Mouse (Mus musculus): ENCODE measurements around the gene Chrd. TPM values are rescaled to one million over a fixed set of nuclear protein-coding genes. Genes with fewer than 3 reads are reported as not detected.

Gene Chrd
- total RNA-seq, 2 experiments from 2014 or later: not detected

GRCm38 (mm10) chr16:20710370-20710769, 22.6 kb upstream of the Chrd start:
- ATAC-seq (replicated peaks; ENCODE audit: poor library complexity): no peak

- ATAC-seq (replicated peaks; ENCODE audit: poor library complexity): peak; percentile 59
Observed at GRCm38 (mm10) chr16:20710810-20711209, 22.1 kb upstream of the Chrd start.

GRCm38 (mm10) chr16:20712190-20712589, 20.7 kb upstream of the Chrd start:
- no peak for ATAC-seq (replicated peaks; ENCODE audit: poor library complexity)

- ATAC-seq (replicated peaks; ENCODE audit: poor library complexity): no peak
Observed at GRCm38 (mm10) chr16:20712889-20713288, 20.0 kb upstream of the Chrd start.

- ATAC-seq (replicated peaks; ENCODE audit: poor library complexity): no peak
Observed at GRCm38 (mm10) chr16:20714307-20715080, 18.4 kb upstream of the Chrd start.

- ATAC-seq (replicated peaks; ENCODE audit: poor library complexity): no peak
Observed at GRCm38 (mm10) chr16:20715161-20715560, 17.8 kb upstream of the Chrd start.

- no peak for ATAC-seq (replicated peaks; ENCODE audit: poor library complexity)
Observed at GRCm38 (mm10) chr16:20715566-20715965, 17.4 kb upstream of the Chrd start.

GRCm38 (mm10) chr16:20715976-20716840, 16.7 kb upstream of the Chrd start:
- peak; percentile 23 for ATAC-seq (replicated peaks; ENCODE audit: poor library complexity)

GRCm38 (mm10) chr16:20716841-20717180, 16.1 kb upstream of the Chrd start:
- ATAC-seq (replicated peaks; ENCODE audit: poor library complexity): no peak

- peak; percentile 84 for ATAC-seq (replicated peaks; ENCODE audit: poor library complexity)
Observed at GRCm38 (mm10) chr16:20717181-20717977, 15.5 kb upstream of the Chrd start, which contains the start of the genes Polr2h and Clcn2. TSS of gene Polr2h (plus strand) at chr16:20717665. TSS of gene Clcn2 (minus strand) at chr16:20717746.

GRCm38 (mm10) chr16:20717978-20718670, 14.8 kb upstream of the Chrd start:
- ATAC-seq (replicated peaks; ENCODE audit: poor library complexity): peak; percentile 12; the same call in 1 of the 2 replicates

- ATAC-seq (replicated peaks; ENCODE audit: poor library complexity): no peak
Observed at GRCm38 (mm10) chr16:20721808-20722207, 11.1 kb upstream of the Chrd start.

GRCm38 (mm10) chr16:20722736-20723135, 10.2 kb upstream of the Chrd start:
- no peak for ATAC-seq (replicated peaks; ENCODE audit: poor library complexity)

- no peak for ATAC-seq (replicated peaks; ENCODE audit: poor library complexity)
Observed at GRCm38 (mm10) chr16:20723247-20723646, 9.7 kb upstream of the Chrd start.

- peak; percentile 100 for ATAC-seq (replicated peaks; ENCODE audit: poor library complexity)
Observed at GRCm38 (mm10) chr16:20724338-20724748, 8.6 kb upstream of the Chrd start.

- no peak for ATAC-seq (replicated peaks; ENCODE audit: poor library complexity)
Observed at GRCm38 (mm10) chr16:20725321-20725720, 7.6 kb upstream of the Chrd start.

GRCm38 (mm10) chr16:20725750-20726149, 7.2 kb upstream of the Chrd start:
- no peak for ATAC-seq (replicated peaks; ENCODE audit: poor library complexity)

- no peak for ATAC-seq (replicated peaks; ENCODE audit: poor library complexity)
Observed at GRCm38 (mm10) chr16:20726384-20726783, 6.5 kb upstream of the Chrd start.

- ATAC-seq (replicated peaks; ENCODE audit: poor library complexity): no peak
Observed at GRCm38 (mm10) chr16:20730293-20730711, 2.6 kb upstream of the Chrd start.

- peak; percentile 41 for ATAC-seq (replicated peaks; ENCODE audit: poor library complexity)
Observed at GRCm38 (mm10) chr16:20731688-20732087, 1.2 kb upstream of the Chrd start.
